Mouse (Mus musculus) embryonic facial prominence, embryonic 11.5 days (tissue): ENCODE results near the gene Kif23. TPM values are rescaled to one million over a fixed set of nuclear protein-coding genes. Genes with fewer than 3 reads are reported as not detected.
A peak's percentile ranks its signal among the peaks of the same experiment; 100 is the strongest.

Experiments used
- ATAC-seq: fragments of 200-750 bp; cut with Nextera tagmentation; replicated peaks from 2 replicates; pipeline ENCODE4 v1.8.0; 2017; ENCODE audit warnings: low read depth; ENCODE audit not compliant: insufficient number of reproducible peaks, low FRiP score, low TSS enrichment
- DNase-seq: peaks from one replicate; pipeline ENCODE4 v3.0.0-alpha.2; 2015; ENCODE audit warnings: low spot score
- H3K27ac ChIP-seq: fragments of 300-500 bp; sonication (generic); replicated peaks from 2 replicates; pipeline ENCODE4 v1.5.1; 2014; ENCODE audit warnings: mild to moderate bottlenecking, low read depth, low read length, control low read depth
- H3K27me3 ChIP-seq: fragments of 300-500 bp; sonication (generic); 2 replicates; pipeline ENCODE4 v1.6.1; 2014; ENCODE audit warnings: mild to moderate bottlenecking, low read length, moderate library complexity, mixed read lengths; ENCODE audit not compliant: control insufficient read depth, insufficient read depth
- H3K36me3 ChIP-seq: fragments of 300-500 bp; sonication (generic); replicated peaks from 2 replicates; pipeline ENCODE4 v1.6.1; 2014; ENCODE audit warnings: low read depth, mild to moderate bottlenecking, low read length, moderate library complexity, mixed read lengths; ENCODE audit not compliant: control insufficient read depth, insufficient read depth
- H3K4me1 ChIP-seq: fragments of 300-500 bp; sonication (generic); 2 replicates; pipeline ENCODE4 v1.6.1; 2014; ENCODE audit warnings: low read length, mixed read lengths; ENCODE audit not compliant: control insufficient read depth, insufficient read depth
- H3K4me2 ChIP-seq: fragments of 300-500 bp; sonication (generic); 2 replicates; pipeline ENCODE4 v1.6.1; 2014; ENCODE audit warnings: low read depth, mild to moderate bottlenecking, control low read depth, low read length, moderate library complexity
- H3K4me3 ChIP-seq: fragments of 300-500 bp; sonication (generic); 2 replicates; pipeline ENCODE4 v1.5.1; 2014; ENCODE audit warnings: low read depth, low read length, control low read depth
- H3K9ac ChIP-seq: fragments of 300-500 bp; sonication (generic); replicated peaks from 2 replicates; pipeline ENCODE4 v1.6.1; 2014; ENCODE audit warnings: mild to moderate bottlenecking, control low read depth, low read length
- H3K9me3 ChIP-seq: fragments of 300-500 bp; sonication (generic); replicated peaks from 2 replicates; pipeline ENCODE4 v1.6.1; 2016; ENCODE audit warnings: mild to moderate bottlenecking, low read length, inconsistent platforms, mixed read lengths; ENCODE audit not compliant: control insufficient read depth
- WGBS: fragments of 180-500 bp; shearing (Covaris S2); extraction: QIAGEN DNeasy Blood & Tissue Kit; methylation state at CpG from one replicate; pipeline ENCODE4 v1.1.7; 2014; 5-methylcytosine and 5-hydroxymethylcytosine counted together
- polyA plus RNA-seq: library from polyadenylated mRNA; unstranded; fragments of >200 nt; fragmentation: Nextera tagmentation; extraction: Ambion mirVana; gene quantifications from 2 replicates; pipeline ENCODE4 v1.2.1, GENCODE M21; 2014

Kif23 gene
- polyA plus RNA-seq, 1 experiment from 2014 or later: 127 TPM

DNA sequence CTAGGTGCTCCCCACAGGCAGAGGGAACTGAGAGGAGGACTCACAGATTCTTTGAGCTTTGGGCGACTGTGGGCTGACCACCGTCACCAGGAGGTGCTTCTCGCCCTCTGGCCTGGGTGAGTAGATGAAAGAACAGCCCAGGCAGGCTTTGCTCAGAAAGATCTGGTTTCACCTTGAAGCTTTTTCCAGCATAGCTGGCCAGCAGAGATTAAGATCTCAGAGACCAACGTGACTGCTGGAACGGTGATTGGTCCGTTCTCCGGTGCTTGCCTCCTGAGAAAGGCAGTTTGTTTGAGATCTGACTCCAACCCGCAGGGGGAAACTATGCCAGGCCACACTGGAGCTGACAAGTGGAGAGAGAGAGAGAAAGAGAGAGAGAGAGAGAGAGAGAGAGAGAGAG is 51.6 kb downstream of the Kif23 start:
- H3K27ac ChIP-seq: no peak overlapping the region
- ATAC-seq: no peak
- DNase-seq: peak; percentile 66
- no peaks in the 10 kb centered on the region for H3K36me3 ChIP-seq
- no peak overlapping the region for H3K4me3 ChIP-seq
- WGBS: 47% methylated on average over 8 of the region's 8 CpGs
- H3K4me1 ChIP-seq: no peaks in the 10 kb centered on the region
- no peak overlapping the region for H3K4me2 ChIP-seq
- no peaks in the 10 kb centered on the region for H3K9me3 ChIP-seq
- H3K9ac ChIP-seq: no peak overlapping the region
- no peaks in the 10 kb centered on the region for H3K27me3 ChIP-seq

DNA sequence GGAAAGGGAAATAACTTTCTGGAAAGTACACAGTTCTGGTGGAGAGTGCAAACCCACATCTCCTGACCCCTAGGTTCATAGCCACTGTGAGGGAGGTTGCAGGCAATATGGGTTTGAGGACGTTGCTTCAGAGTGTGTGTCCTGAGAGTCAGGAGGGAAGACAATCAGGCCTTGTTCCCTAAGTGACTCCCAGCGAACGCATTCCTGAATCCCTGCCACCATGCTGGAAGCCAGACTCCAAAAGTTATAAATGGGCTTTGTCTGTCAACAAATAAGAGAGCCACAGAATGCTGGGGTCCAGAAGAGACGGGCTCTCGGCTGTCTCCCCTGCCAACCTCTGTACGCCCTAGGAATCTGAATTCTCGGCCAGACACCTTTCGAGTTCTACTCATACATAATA is 56.7 kb downstream of the Kif23 start:
- H3K4me3 ChIP-seq: no peak overlapping the region
- H3K9me3 ChIP-seq: no peaks in the 10 kb centered on the region
- DNase-seq (no peak), ATAC-seq (no peak)
- H3K27me3 ChIP-seq: no peaks in the 10 kb centered on the region
- H3K27ac ChIP-seq: 0 out of 2 replicates have a peak overlapping the region, but pooled peaks have one; percentile 38
- WGBS: 41% methylated on average over 8 of the region's 8 CpGs
- no peaks in the 10 kb centered on the region for H3K36me3 ChIP-seq
- no peak overlapping the region for H3K9ac ChIP-seq
- H3K4me1 ChIP-seq: no peaks in the 10 kb centered on the region
- no peak overlapping the region for H3K4me2 ChIP-seq

DNA sequence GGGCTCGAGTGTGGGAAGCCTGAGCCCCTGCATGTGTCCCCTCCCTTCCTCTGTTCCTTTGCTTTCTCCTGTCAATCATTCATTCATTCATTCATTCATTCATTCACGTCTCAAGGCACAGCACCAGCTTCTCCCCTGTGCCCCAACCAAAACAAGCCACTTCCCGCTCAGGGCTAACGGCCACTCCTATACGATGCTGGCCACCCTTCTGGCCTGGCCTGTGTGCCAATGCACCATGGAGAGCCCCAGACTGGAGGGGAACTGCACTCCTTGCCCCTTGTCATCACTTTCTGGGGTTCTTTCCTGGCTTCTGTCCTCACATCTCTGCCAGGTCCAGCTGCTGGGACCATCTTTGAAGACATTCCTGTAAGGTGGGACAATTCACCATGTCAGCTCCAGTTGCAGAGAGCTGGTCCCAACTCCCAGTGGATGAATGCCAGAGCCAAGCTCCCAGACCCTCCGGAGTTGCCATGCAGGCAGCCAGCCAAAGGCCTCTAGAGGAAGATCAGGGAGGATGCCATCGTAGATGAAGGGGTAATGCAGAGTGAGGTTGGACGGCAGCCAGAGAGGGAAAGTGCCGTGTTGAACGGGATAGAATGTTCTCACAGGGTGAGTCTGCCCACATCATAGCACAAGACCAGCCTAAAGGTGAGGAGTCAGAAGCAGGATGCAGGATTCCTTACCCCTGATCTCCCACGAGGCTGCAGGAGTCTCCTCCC is 58.8 kb downstream of the Kif23 start:
- no peak for ATAC-seq
- H3K4me2 ChIP-seq: no peak overlapping the region
- 82% methylated on average over 10 of the region's 11 CpGs for WGBS
- DNase-seq: no peak
- no peaks in the 10 kb centered on the region for H3K4me1 ChIP-seq
- no peaks in the 10 kb centered on the region for H3K36me3 ChIP-seq
- H3K27ac ChIP-seq: no peak overlapping the region
- no peaks in the 10 kb centered on the region for H3K27me3 ChIP-seq
- H3K9me3 ChIP-seq: no peaks in the 10 kb centered on the region
- H3K9ac ChIP-seq: no peak overlapping the region
- no peak overlapping the region for H3K4me3 ChIP-seq

DNA sequence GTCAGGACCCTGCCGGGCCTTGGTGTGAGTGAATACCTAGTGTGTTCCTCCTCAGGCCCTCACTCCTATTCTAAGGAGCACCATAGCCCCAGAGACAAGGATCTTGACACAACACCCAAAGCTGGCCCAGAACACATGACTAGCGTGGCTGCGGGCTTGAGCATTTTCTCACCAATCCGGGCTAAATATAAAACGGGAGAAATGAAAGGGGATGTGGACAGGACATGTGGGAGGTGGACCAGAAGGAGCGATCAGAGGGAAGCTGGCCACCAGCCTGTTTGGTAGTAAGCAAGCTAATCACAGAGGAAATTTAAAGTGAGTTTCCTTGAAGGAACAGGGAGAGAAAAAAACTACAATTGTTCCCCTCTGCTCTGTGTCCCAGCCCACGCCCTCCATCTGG is 60.6 kb downstream of the Kif23 start:
- ATAC-seq: no peak
- Histone ChIP-seq H3K9ac (no peak overlapping the region), H3K27ac (no peak overlapping the region), H3K4me2 (no peak overlapping the region), H3K4me3 (no peak overlapping the region), H3K27me3 (no peaks in the 10 kb centered on the region), H3K36me3 (no peaks in the 10 kb centered on the region), H3K4me1 (no peaks in the 10 kb centered on the region), H3K9me3 (no peaks in the 10 kb centered on the region)
- no peak for DNase-seq
- 79% methylated on average over 7 of the region's 7 CpGs for WGBS

DNA sequence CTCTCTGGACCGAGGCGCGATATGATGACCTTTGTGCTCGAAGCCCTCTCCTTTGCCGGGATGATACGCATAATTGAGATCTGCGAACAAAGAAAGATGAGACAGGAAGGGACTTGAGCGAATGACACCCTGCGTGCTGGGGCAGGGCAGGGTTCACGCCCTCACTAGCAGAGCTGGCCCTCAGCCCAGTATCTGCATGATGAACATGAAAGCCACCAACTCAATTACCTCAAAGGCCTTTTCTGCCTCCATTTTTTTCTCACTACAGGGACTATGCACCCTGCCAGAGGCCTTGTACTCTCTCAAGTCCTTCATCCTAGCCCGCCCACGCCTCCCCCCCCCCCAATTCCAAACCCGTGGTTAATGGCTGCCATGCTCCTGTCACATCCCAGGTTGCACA is 61.6 kb downstream of the Kif23 start:
- H3K4me1 ChIP-seq: no peaks in the 10 kb centered on the region
- 67% methylated on average over 13 of the region's 13 CpGs for WGBS
- no peaks in the 10 kb centered on the region for H3K9me3 ChIP-seq
- no peak overlapping the region for H3K4me3 ChIP-seq
- DNase-seq: no peak
- no peak for ATAC-seq
- H3K9ac ChIP-seq: no peak overlapping the region
- no peak overlapping the region for H3K4me2 ChIP-seq
- no peak overlapping the region for H3K27ac ChIP-seq
- no peaks in the 10 kb centered on the region for H3K27me3 ChIP-seq
- no peaks in the 10 kb centered on the region for H3K36me3 ChIP-seq

DNA sequence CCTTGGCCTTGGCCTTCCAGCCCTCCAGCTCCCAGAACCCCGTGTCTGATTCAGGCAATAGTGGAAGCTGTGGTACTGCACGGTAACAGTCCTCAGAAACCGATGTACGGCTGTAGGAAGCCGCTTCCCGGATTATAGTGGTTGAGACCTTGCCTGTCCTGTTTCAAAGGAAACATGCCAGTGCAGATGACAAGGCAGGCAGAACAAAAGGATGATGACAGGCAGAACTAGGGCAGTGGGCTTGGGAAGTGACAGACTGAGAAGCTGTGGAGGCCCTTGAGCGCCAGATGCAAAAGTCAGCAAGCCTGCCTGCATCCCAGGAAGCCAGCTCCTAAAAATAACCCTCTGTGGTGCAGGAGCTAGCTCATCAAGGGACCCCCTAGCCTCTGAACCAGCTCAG is 62.2 kb downstream of the Kif23 start:
- H3K9ac ChIP-seq: no peak overlapping the region
- no peak overlapping the region for H3K27ac ChIP-seq
- DNase-seq (no peak), ATAC-seq (no peak)
- H3K9me3 ChIP-seq: no peaks in the 10 kb centered on the region
- H3K4me1 ChIP-seq: no peaks in the 10 kb centered on the region
- no peak overlapping the region for H3K4me3 ChIP-seq
- H3K36me3 ChIP-seq: no peaks in the 10 kb centered on the region
- no peaks in the 10 kb centered on the region for H3K27me3 ChIP-seq
- H3K4me2 ChIP-seq: no peak overlapping the region
- 80% methylated on average over 7 of the region's 7 CpGs for WGBS

DNA sequence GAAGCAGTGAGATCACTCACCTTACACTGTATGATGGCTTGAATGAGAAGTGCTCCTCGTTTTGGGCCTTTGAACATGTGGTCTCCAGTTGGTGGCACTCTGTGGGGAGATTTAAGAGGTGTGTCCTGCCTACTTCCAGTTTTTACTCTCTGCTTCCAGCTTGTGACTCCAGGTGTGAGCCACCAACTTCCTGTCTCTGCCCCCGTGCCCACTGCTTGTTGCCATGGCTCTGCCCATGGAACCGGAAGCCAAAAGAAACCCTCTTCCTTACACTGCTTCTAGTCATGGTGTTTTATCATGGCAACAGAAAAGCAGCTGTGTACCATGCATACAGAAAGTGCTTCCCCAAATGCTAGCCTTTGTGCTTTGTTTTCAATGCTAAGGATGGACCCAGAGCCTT is 64.4 kb downstream of the Kif23 start:
- WGBS: 68% methylated on average over 3 of the region's 3 CpGs
- Histone ChIP-seq H3K9ac (no peak overlapping the region), H3K27ac (no peak overlapping the region), H3K4me1 (no peaks in the 10 kb centered on the region), H3K27me3 (no peaks in the 10 kb centered on the region), H3K36me3 (no peaks in the 10 kb centered on the region), H3K4me3 (no peak overlapping the region), H3K4me2 (no peak overlapping the region), H3K9me3 (no peaks in the 10 kb centered on the region)
- no peak for ATAC-seq
- no peak for DNase-seq

DNA sequence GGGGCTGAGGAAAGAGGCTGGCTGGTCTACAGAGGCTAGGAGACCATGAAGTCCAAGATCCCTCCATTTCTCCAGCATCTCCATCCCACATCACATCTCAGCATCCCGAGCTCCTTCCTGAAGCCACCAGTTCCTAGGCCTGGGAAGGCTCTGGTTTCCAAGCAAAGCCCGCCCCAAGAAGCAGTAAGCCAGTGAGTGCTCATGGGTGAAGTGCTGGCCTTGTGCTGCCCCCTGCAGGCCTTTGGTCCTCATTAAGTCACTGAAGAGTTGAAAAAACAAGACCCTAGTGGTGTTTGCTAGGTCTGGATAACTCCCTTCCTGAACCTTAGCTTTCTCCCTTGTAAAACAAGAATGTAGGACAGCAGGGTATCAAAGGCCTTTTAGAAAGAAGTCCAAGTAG is 67.7 kb downstream of the Kif23 start:
- H3K4me2 ChIP-seq: no peak overlapping the region
- H3K9me3 ChIP-seq: no peaks in the 10 kb centered on the region
- no peak overlapping the region for H3K9ac ChIP-seq
- H3K27ac ChIP-seq: no peak overlapping the region
- 26% methylated on average over 2 of the region's 2 CpGs for WGBS
- no peak overlapping the region for H3K4me3 ChIP-seq
- no peaks in the 10 kb centered on the region for H3K36me3 ChIP-seq
- ATAC-seq (no peak), DNase-seq (peak; percentile 86)
- no peaks in the 10 kb centered on the region for H3K27me3 ChIP-seq
- no peaks in the 10 kb centered on the region for H3K4me1 ChIP-seq
